Mouse (Mus musculus) cerebellum, adult 2 months (tissue): ENCODE results near the gene Veph1.

ENCODE experiments used
- CTCF ChIP-seq: fragments of 200-500 bp; IDR thresholded peaks from 2 replicates; pipeline ENCODE4 v1.5.1; 2011; ENCODE audit warnings: low read depth, mild to moderate bottlenecking, control low read depth, low read length, moderate library complexity, borderline replicate concordance; ENCODE audit not compliant: insufficient read depth
- POLR2A ChIP-seq: fragments of 200-500 bp; IDR thresholded peaks from 2 replicates; pipeline ENCODE4 v1.6.1; 2011; ENCODE audit warnings: low read length, control low read depth, borderline replicate concordance; ENCODE audit not compliant: insufficient read depth

GRCm38 (mm10) chr3:66063881-66064280 lies 232.8 kb downstream of the Veph1 start:
- TF ChIP-seq CTCF (no peak), POLR2A (no peak)
